Mouse (Mus musculus): ENCODE measurements around the gene Bloc1s1.
A peak's percentile ranks its signal among the peaks of the same experiment; 100 is the strongest.

Bloc1s1 gene

GRCm38 (mm10) chr10:128931441-128931840 lies 7.6 kb upstream of the Bloc1s1 start:
- DNase-seq (ENCODE audit: low spot score) = no peak

GRCm38 (mm10) chr10:128929638-128930378 lies 6.0 kb upstream of the Bloc1s1 start:
- DNase-seq (ENCODE audit: low spot score) = no peak

DNA sequence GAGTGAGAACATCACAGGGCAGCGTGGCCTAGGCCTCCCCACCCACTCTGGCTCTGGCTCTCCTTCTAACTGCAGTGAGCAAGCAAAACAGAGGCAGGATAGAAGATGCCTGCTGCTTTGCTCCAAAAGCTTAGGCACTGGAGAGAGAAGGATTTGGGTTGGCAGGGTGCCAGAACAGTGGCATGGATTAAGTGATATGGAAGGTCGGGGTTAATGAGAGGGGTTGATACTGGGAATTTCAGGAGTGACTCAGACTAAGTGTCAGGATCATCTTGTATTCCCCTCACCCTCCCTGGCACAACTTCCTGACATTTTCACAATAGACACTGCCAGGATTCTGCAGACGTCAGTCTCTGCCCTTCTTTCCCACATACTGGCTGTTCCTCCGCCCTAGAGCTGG lies 4.5 kb upstream of the Bloc1s1 start:
- no peak for DNase-seq (ENCODE audit: low spot score)

GRCm38 (mm10) chr10:128923013-128923691 lies 683 bp downstream of the Bloc1s1 start:
- peak; percentile 97 for DNase-seq (ENCODE audit: low spot score)

DNA sequence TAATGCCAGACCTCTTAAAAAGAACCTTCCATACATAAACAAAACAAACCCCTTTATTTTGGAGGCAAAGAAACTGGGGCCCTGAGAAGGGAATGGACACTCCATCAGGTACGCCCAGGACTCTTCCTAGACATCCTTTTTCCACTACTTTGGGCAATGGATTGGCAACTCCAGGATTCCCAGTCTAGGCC lies 1.1 kb downstream of the Bloc1s1 start, which contains the start of gene Rdh5:
Gene Rdh5 (minus strand): TSS at position 67 of the 191 bp plus-strand sequence.
- DNase-seq (ENCODE audit: low spot score) = no peak

- DNase-seq (ENCODE audit: low spot score) = no peak
These were observed 1.7 kb downstream of the Bloc1s1 start for GRCm38 (mm10) chr10:128921883-128922821.

GRCm38 (mm10) chr10:128921251-128921650 lies 2.6 kb downstream of the Bloc1s1 start:
- DNase-seq (ENCODE audit: low spot score) = no peak

GRCm38 (mm10) chr10:128920736-128921161 lies 3.1 kb downstream of the Bloc1s1 start:
- no peak for DNase-seq (ENCODE audit: low spot score)

DNA sequence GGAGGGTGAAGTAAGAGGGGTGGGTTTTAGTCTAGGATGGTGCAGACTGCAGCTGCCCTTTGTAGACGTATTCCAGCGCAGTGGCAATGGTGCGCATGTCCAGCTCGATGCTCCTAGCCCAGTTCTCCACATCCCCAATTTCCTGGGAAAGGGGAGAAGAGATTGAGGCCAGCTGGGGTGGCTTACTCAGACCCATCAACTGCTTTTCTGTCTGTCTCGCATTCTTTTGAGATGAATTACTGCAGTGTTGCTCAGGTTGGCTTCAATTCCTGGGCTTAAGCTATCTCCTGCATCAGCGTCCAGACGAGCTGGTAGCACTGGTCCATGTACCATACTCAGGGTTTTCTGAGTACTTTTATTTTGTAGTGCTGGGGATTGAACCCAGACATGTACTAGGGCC lies 3.9 kb downstream of the Bloc1s1 start:
- no peak for DNase-seq (ENCODE audit: low spot score)

GRCm38 (mm10) chr10:128919203-128919631 lies 4.6 kb downstream of the Bloc1s1 start:
- DNase-seq (ENCODE audit: low spot score) = no peak

GRCm38 (mm10) chr10:128918246-128918645 lies 5.6 kb downstream of the Bloc1s1 start:
- DNase-seq (ENCODE audit: low spot score) = no peak

GRCm38 (mm10) chr10:128917400-128917799 lies 6.4 kb downstream of the Bloc1s1 start:
- no peak for DNase-seq (ENCODE audit: low spot score)

GRCm38 (mm10) chr10:128916665-128917064 lies 7.2 kb downstream of the Bloc1s1 start:
- DNase-seq (ENCODE audit: low spot score) = no peak

GRCm38 (mm10) chr10:128915550-128915949 lies 8.3 kb downstream of the Bloc1s1 start:
- no peak for DNase-seq (ENCODE audit: low spot score)

DNA sequence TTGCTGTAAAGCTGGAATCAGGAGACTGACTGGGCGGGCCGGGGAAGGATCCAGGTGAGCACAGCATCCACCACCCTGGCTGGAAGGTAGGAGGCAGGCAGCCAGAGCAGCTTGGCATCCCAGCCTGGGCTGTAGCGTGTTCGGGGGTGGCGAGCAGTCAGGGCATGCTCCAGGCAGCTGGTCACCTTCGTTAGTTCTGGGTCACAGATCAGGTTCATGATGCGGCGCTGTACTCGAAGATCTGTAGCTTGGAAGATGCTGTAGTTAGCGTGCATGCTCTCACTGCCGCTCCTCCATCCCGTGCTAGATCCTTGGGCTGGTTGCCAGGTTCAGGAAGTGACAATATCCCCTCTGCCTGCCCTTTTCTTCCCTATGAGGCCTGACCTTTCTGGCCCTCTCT lies 10.1 kb downstream of the Bloc1s1 start:
- no peak for DNase-seq (ENCODE audit: low spot score)

DNA sequence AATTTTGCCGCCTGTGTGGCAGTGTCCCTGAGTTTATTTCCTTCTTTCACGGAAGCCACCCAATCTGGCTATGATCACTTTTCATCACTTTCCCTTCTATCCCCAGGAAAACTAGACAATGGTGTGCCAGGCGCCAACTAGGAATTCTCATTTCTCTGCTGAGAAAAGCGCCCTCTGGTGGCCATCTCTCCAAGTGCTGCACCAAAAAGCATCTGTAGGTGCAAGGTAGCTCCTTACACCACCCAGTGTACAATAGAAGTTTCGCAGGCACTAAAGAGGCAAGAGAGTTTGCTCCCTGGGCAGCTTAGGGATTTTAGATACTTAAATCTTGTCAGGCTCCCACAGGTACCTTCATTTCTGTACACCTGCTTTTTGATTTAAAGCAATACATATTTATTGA lies 10.6 kb downstream of the Bloc1s1 start:
- DNase-seq (ENCODE audit: low spot score) = peak; percentile 83

DNA sequence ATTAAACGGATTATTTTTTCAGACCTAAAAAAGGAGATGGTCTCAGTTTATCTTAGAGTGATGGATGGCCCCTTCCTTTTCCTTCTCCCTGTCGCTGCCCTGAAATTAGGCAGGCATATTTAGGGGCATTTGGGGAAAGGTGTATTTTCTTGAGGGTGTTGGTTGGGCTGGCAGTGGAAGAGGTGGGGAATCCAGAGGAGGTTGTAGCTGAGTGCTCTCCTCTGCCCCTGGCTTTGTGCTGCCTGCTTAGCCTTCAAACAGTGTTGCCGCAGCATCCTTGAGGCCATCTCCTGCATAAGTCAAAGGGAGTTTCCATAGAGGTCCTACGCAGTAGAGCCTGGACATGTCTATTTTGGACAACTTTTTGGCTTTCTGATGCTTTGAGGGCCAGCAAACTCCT lies 11.0 kb downstream of the Bloc1s1 start:
- no peak for DNase-seq (ENCODE audit: low spot score)

- no peak for DNase-seq (ENCODE audit: low spot score)
These were observed 11.6 kb downstream of the Bloc1s1 start for GRCm38 (mm10) chr10:128912268-128912667.

DNA sequence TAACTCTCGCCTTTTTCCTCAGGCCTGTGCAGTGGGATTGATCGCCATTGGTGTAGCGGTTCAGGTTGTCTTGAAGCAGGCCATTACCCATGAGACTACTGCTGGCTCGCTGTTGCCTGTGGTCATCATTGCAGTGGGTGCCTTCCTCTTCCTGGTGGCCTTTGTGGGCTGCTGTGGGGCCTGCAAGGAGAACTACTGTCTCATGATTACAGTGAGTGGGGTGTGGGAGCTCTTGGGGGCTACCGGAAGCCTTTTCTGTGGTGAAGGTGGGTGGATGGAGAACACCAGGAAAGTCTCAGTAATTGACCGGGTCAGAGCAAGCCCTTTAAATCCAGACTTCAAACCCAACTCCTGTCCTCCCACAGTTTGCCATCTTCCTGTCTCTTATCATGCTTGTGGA lies 12.4 kb downstream of the Bloc1s1 start:
- DNase-seq (ENCODE audit: low spot score) = no peak

DNA sequence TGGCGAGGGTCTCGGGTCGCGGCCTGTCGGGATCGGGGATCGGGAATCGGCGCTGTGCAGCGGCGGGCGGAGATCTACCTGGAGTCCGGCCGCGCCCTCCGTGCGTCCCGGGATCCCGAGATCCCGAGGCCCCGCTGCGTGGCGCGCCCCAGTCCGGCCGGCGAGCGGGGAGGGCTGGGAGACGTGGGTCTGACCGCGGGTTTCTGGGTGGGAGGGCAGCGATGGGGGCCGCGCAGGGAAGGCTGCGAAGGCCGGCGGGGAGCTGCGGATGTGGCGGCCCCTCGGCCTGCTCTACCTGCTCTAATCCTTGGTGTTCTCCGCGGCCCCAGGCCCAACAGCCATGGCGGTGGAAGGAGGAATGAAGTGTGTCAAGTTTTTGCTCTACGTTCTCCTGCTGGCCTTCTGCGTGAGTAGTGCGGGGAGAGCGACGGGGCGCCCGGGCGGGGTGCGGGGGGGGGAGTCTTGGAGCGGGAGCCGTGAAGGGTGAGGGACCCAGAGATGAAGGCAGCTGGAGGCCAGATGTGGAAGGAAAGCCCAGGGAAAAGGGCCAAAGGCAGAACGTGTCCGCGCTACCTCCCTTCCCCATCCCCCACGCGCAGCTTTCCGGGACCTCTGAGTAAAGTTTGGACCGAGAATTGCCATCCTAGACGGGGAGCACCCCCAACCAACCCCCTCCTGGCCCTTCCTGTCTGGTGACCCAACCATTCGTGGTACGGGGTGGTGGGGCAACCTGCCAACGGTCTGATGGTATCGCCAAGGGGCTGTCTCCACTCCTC lies 13.6 kb downstream of the Bloc1s1 start:
- DNase-seq (ENCODE audit: low spot score) = peak; percentile 63

DNA sequence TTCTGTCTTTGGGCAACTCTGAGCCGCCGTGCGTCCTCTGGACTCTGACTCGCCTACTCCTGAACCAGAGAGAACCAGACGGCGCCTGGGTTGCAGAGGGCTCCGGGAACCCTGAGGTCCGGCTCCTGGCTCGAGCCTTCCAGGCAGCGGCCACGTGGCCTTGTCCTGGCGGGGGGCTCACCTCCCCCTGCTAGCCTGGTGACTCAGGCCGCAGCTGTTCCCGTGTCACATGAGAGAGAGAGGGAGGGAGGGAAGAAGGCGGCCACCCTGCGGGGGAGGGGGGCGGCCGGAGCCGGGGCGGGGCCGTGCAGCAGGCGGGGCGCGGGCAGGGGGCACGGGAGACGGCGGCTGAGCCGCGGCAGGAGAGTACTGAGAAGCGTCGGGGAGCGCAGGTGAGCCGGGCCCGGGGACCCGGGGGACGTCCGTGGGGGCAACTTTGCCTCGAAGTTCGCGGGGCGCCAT lies 14.2 kb downstream of the Bloc1s1 start:
- peak; percentile 88 for DNase-seq (ENCODE audit: low spot score)

All from ovary, postnatal 36 days (tissue).